Mouse (Mus musculus) kidney, embryonic 16.5 days (tissue): ENCODE measurements around the gene Cabp1. TPM values are rescaled to one million over a fixed set of nuclear protein-coding genes. Genes with fewer than 3 reads are reported as not detected.
A peak's percentile ranks its signal among the peaks of the same experiment; 100 is the strongest.

Source experiments
- ATAC-seq: fragments of 200-750 bp; cut with Nextera tagmentation; 2 replicates; pipeline ENCODE4 v1.8.0; 2017; ENCODE audit warnings: moderate TSS enrichment; ENCODE audit not compliant: low FRiP score, low TSS enrichment
- H3K27ac ChIP-seq: fragments of 300-500 bp; sonication (generic); 2 replicates; pipeline ENCODE4 v1.5.1; 2014; ENCODE audit warnings: low read length
- H3K27me3 ChIP-seq: fragments of 300-500 bp; sonication (generic); 2 replicates; pipeline ENCODE4 v1.6.1; 2014; ENCODE audit warnings: low read length, control low read depth, mixed read lengths; ENCODE audit not compliant: insufficient read depth
- H3K36me3 ChIP-seq: fragments of 300-500 bp; sonication (generic); 2 replicates; pipeline ENCODE4 v1.6.1; 2014; ENCODE audit warnings: low read length, control low read depth, mixed read lengths; ENCODE audit not compliant: insufficient read depth
- H3K4me1 ChIP-seq: fragments of 300-500 bp; sonication (generic); 2 replicates; pipeline ENCODE4 v1.6.1; 2014; ENCODE audit warnings: low read length, control low read depth, mixed read lengths; ENCODE audit not compliant: insufficient read depth
- H3K4me2 ChIP-seq: fragments of 300-500 bp; sonication (generic); replicated peaks from 2 replicates; pipeline ENCODE4 v1.6.1; 2014; ENCODE audit warnings: low read depth, low read length
- H3K4me3 ChIP-seq: fragments of 300-500 bp; sonication (generic); 2 replicates; pipeline ENCODE4 v1.5.1; 2014; ENCODE audit warnings: mild to moderate bottlenecking, low read length
- H3K9ac ChIP-seq: fragments of 300-500 bp; sonication (generic); replicated peaks from 2 replicates; pipeline ENCODE4 v1.6.1; 2014; ENCODE audit warnings: low read length
- H3K9me3 ChIP-seq: fragments of 300-500 bp; sonication (generic); 2 replicates; pipeline ENCODE4 v1.6.1; 2016; ENCODE audit warnings: low read length, control low read depth
- WGBS: fragments of 180-500 bp; shearing (Covaris S2); extraction: QIAGEN DNeasy Blood & Tissue Kit; methylation state at CpG from one replicate; pipeline ENCODE4 v1.1.7; 2014; 5-methylcytosine and 5-hydroxymethylcytosine counted together
- polyA plus RNA-seq: library from polyadenylated mRNA; unstranded; fragments of >200 nt; fragmentation: Nextera tagmentation; extraction: Ambion mirVana; gene quantifications from 2 replicates; pipeline ENCODE4 v1.2.1, GENCODE M21; 2015

Cabp1 gene
- polyA plus RNA-seq, 1 experiment from 2014 or later = 1.3 TPM

DNA sequence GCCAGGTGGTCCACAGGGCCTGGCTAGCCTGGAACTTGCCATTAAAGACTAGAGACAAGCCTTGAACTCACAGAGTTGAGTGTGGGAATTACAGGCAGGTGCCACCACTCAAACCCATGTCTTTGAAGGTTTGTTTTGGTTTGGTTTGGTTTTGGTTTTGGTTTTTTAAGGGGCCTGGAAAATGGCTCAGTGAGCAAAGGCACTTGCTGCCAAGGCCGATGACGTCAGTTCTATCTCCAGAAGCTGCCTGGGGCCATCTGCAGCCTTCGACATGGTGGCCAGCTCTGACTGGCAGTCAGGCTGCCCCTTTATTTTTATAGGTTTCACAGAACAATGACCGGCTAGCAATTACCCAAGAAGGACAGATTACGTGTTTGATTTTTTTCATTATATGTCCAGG is 73.2 kb downstream of the Cabp1 start:
- Histone ChIP-seq H3K9me3 (no peaks in the 10 kb centered on the region), H3K4me3 (no peak overlapping the region), H3K36me3 (peaks cover 38% of the 10 kb centered on the region), H3K9ac (no peak overlapping the region), H3K4me1 (peaks cover 16% of the 10 kb centered on the region), H3K27me3 (no peaks in the 10 kb centered on the region), H3K27ac (no peak overlapping the region), H3K4me2 (no peak overlapping the region)
- ATAC-seq = no peak
- WGBS = 72% methylated on average over 5 of the region's 5 CpGs

DNA sequence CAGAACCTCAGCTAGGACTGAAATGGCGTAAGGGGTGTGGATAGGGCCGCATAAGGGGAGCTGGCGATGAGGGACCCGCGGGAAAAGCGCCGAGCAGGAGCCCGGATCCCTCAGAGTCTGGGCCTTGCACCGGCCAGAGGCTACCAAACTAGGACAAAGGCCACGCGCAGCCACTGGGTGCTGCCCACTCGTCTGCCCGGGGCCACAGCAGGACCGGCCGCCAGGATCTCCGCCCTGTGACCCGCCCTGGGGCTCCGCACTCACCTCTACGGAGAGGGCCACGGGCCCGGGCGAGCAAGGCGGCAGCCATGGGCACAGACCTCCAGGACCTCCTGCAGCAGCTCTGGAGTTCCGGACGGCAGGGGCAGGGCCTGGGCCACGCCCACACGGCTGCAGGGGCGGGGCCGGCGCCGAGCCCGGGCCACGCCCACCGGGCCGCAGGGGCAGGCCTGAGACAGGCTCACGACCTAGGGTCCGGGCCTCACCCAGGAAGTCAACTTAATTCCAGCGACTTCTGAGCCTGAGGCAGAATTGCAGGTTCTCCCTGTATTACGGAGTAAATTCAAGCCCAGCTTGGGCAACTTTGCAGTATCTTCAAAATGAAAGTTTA is 75.1 kb downstream of the Cabp1 start, which contains the start of gene Acads:
TSS of gene Acads (minus strand) at position 386 of the 610 bp plus-strand sequence.
- under 1% methylated on average over 39 of the region's 39 CpGs for WGBS
- H3K36me3 ChIP-seq = peaks cover 38% of the 10 kb centered on the region
- ATAC-seq = peak; percentile 88

More for the DNA sequence above, 75.1 kb downstream of the Cabp1 start, which contains the start of gene Acads:
- Histone ChIP-seq H3K4me3 (peak within 1 kb of the TSS; percentile 96), H3K27me3 (no peaks in the 10 kb centered on the region), H3K27ac (peak within 1 kb of the TSS; percentile 83), H3K9ac (peak within 1 kb of the TSS; percentile 94), H3K4me2 (peak within 1 kb of the TSS; percentile 78), H3K9me3 (no peaks in the 10 kb centered on the region), H3K4me1 (peaks cover 10% of the 10 kb centered on the region)

Other genes with a start within 250 kb of the Cabp1 start
- gene Hnf1a, start 223.3 kb downstream of the Cabp1 start, polyA plus RNA-seq = 12.6 and 15.4 TPM in 2 replicates
- 12.3 and 13.6 TPM in 2 replicates for gene Sppl3, start 183.2 kb downstream of the Cabp1 start, polyA plus RNA-seq
- gene Gm10401, start 96.1 kb downstream of the Cabp1 start, polyA plus RNA-seq = 28.2 and 34.7 TPM in 2 replicates
- 98.1 and 106 TPM in 2 replicates for gene Acads, start 75.0 kb downstream of the Cabp1 start, polyA plus RNA-seq
- gene Unc119b, start 59.4 kb downstream of the Cabp1 start, polyA plus RNA-seq = 53.5 and 54.8 TPM in 2 replicates
- gene Mlec, start 36.2 kb downstream of the Cabp1 start, polyA plus RNA-seq = 85.0 and 86.2 TPM in 2 replicates
- 129 and 135 TPM in 2 replicates for gene Pop5, start 41.5 kb upstream of the Cabp1 start, polyA plus RNA-seq
- 122 and 134 TPM in 2 replicates for gene Rnf10, start 78.5 kb upstream of the Cabp1 start, polyA plus RNA-seq
- gene Coq5, start 85.3 kb upstream of the Cabp1 start, polyA plus RNA-seq = 54.3 and 55.8 TPM in 2 replicates
- 1,559 and 1,634 TPM in 2 replicates for gene Dynll1, start 106.6 kb upstream of the Cabp1 start, polyA plus RNA-seq
- 208 and 258 TPM in 2 replicates for gene Srsf9, start 132.8 kb upstream of the Cabp1 start, polyA plus RNA-seq
- gene Gatc, start 146.8 kb upstream of the Cabp1 start, polyA plus RNA-seq = 25.2 and 32.0 TPM in 2 replicates
- gene Triap1, start 146.8 kb upstream of the Cabp1 start, polyA plus RNA-seq = 56.3 and 58.5 TPM in 2 replicates
- 1,046 and 1,071 TPM in 2 replicates for gene Cox6a1, start 154.6 kb upstream of the Cabp1 start, polyA plus RNA-seq
- gene Msi1, start 235.2 kb upstream of the Cabp1 start, polyA plus RNA-seq = 12.1 and 14.1 TPM in 2 replicates